Mouse (Mus musculus) T-helper 2 cell (primary cell): ENCODE results near the gene Crkl.

ENCODE experiments used
- in situ Hi-C: fragments of 300-600 bp; cut with MboI, MseI; formaldehyde crosslinking; loops from one replicate; pipeline ENCODE4 v1.15.1; 2025; ENCODE audit warnings: high pct_unique_total_duplicates

Gene Crkl

GRCm38 (mm10) chr16:17451541-17452372 lies at the start of gene Crkl:
Gene Crkl, plus strand, starts transcription at chr16:17451987.
- in situ Hi-C loops = no loop called here

DNA sequence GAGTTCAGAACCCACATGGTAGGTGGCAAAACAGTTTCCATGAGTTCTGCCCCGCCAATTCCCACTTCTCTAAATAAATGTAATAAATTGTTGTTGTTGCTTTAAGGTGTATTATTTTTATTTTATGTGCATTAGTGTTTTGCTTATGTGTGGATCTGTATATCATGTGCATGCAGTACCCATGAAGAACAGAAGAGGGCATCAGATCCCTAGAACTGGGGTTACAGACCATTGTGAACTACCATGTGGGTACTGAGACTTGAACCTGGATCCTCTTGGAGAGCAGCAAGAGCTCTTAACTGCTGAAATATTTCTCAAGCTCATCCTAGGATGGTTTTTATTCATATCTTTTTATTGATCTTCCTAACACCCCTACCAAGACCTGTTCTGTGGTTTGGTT lies 48.9 kb upstream of the Crkl start:
- in situ Hi-C loops = no loop called here

DNA sequence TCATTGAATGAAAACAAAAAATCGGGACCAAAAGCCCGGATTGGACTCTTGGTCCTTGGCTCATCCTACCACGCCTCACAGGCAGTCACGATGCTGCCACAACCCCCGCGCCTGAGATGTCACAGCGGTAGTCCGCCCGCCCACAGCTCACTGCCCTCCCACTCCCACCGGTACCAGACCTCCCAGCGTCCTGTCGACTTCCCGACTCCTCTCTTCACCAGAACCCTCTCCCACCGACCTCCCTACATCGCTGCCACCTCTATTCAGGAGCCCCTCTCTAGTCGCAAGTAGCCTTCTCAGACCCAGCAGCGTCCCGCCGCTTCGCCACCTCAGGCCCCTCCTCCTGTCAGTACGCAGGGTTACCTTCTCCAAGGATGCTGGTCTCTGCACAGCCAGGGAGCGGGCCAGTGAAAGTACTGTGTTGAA lies 46.5 kb upstream of the Crkl start:
- in situ Hi-C loops = loop anchor here (5.0 kb wide), 1 partner anchor 52 kb away; no protein-coding TSS in a partner anchor

DNA sequence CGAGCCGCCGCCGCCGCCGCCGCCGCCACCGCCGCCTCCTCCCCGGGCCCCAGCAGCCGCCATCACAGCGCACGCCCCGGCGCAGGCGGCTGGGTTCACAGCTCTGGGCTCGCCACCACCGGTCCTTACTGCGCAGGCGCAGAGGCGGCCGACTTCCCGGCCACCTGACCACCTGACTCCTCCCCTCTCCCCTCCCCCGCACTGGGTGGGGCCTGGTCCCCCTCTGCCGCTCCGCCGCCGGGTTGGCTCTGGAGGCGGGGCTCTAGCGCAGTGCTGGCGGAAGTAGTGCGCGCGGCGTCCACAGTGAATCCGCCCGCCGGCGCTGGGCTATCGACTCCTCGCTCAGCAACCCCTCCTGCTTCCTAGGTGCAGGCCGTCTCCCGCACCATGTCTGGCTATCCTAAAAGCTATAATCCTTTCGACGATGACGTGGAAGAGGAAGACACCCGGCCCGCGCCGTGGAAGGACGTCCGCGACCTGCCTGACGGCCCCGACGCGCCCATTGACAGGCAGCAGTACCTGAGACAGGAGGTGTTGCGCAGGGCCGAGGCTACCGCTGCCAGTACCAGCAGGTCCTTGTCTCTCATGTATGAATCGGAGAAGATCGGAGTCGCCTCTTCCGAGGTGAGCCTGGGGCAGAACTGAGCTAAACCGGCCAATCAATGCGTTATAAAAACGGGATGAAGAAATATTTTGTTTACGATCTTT lies 45.9 kb upstream of the Crkl start, which contains the start of the genes Snap29 and Pi4ka:
Gene Snap29, plus strand, starts transcription at position 251 of the 708 bp plus-strand sequence.
Gene Pi4ka, minus strand, starts transcription at position 579 of the 708 bp plus-strand sequence.
- in situ Hi-C loops = loop anchor here (5.0 kb wide), 1 partner anchor 51 kb away; no protein-coding TSS in a partner anchor

- in situ Hi-C loops = loop anchor here (5.0 kb wide), 1 partner anchor 51 kb away; no protein-coding TSS in a partner anchor
Measured at GRCm38 (mm10) chr16:17406512-17407231, 45.1 kb upstream of the Crkl start.

DNA sequence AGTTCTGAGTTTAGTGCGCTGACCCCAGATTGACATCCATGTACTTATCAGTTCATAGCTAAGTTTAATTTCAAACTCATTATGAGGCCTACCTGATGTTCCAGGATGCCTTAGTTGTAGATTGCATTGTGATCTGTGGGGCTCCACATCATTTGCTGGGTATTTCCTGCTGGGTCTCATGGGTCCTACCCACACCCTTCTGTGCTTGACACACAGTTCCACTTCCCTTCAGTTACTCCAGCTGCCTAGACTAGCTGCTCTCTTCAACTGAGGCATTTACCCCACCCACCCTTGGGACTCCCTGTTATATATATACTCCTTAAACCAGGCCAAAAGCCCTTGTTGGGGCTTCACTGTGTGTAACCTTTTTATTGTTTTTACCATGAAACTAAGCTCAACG lies 42.7 kb upstream of the Crkl start:
- in situ Hi-C loops = loop anchor here (5.0 kb wide), 1 partner anchor 48 kb away; no protein-coding TSS in a partner anchor

DNA sequence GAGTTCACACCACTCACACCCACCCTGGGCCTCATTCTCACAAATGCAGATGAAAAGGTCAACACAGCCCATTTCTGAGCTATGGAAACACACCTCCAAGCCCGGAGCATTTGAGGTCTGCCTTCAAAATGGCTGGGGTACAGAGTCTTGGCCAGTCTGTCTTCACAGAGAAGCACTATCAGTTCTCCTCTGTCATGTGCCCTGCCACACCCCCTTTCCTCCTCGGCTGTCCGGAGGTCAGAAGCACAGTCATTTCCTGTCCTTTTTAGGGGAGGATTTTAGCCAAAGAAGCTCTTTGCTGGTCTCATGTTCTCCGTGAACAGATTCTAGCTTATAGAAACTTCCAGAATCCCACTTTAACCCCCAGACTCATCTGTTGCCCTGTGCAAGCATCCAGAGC lies 41.6 kb upstream of the Crkl start:
- in situ Hi-C loops = no loop called here

- in situ Hi-C loops = no loop called here
Measured at GRCm38 (mm10) chr16:17423021-17423420, 28.8 kb upstream of the Crkl start.

DNA sequence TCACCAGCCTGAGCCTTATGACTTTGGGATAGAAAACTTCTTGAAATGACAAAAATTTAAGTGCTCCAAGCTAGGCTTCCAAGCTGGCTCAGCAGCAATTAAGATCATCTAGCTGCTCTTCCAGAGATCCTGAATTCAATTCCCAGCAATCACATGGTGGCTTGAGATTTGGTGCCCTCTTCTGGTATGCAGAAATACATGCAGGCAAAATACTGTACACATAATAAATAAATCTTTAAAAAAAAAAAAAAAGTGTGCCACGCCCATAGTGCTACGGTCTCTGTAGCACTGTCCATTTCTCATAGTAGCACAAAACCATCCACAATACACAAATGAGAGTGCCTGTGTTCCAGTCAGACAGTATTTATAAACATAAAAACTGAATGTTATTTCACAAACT lies 19.2 kb upstream of the Crkl start:
- in situ Hi-C loops = no loop called here

- in situ Hi-C loops = no loop called here
Measured at GRCm38 (mm10) chr16:17452373-17452715, 557 bp downstream of the Crkl start.

GRCm38 (mm10) chr16:17456901-17457300 lies 5.1 kb downstream of the Crkl start:
- in situ Hi-C loops = loop anchor here (5.0 kb wide), 1 partner anchor 50 kb away; the partner anchor contains the start of genes Pi4ka and Snap29

- in situ Hi-C loops = no loop called here
Measured at GRCm38 (mm10) chr16:17460254-17460653, 8.5 kb downstream of the Crkl start.

DNA sequence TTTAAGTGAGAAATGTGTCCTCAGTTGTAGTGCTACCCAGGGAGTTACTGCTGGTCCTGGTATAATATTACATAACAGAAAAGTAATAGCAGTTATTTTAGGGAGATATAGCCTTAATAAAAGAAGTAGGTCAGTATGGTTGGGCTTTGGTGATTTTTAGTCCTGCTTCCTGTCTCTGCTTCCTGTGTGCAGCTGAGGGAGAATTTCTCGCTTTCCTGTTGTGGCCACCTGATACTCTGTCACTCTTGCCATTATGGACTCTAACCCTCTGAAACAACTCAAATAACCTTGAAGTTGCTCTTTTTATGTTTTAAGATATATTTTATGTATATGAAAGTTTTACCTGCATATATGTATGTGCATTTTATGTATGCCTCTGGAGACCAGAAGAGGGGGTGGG lies 9.8 kb downstream of the Crkl start:
- in situ Hi-C loops = no loop called here

DNA sequence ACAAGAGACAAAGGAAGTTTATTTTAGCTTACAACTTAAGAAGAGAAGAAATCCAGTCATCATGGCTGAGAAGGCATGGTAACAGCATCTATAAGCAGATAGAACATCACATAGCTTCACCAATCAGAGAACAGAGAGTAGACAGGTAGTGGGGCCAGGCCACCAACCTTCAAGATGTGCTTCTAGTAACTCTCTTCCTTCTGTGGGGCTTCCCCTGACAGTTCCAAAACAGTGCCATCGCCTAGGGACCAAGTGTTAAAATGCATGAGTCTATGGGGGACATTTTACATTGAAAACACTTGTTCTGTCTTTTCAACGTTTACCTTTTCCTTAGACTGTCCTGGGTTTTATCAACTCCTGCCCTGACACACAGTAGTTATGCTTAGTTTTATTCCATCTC lies 11.4 kb downstream of the Crkl start:
- in situ Hi-C loops = no loop called here

- in situ Hi-C loops = no loop called here
Measured at GRCm38 (mm10) chr16:17466875-17467663, 15.3 kb downstream of the Crkl start.

- in situ Hi-C loops = no loop called here
Measured at GRCm38 (mm10) chr16:17472498-17472897, 20.7 kb downstream of the Crkl start.

- in situ Hi-C loops = no loop called here
Measured at GRCm38 (mm10) chr16:17474091-17474490, 22.3 kb downstream of the Crkl start.

- in situ Hi-C loops = no loop called here
Measured at GRCm38 (mm10) chr16:17474761-17475160, 23.0 kb downstream of the Crkl start.

DNA sequence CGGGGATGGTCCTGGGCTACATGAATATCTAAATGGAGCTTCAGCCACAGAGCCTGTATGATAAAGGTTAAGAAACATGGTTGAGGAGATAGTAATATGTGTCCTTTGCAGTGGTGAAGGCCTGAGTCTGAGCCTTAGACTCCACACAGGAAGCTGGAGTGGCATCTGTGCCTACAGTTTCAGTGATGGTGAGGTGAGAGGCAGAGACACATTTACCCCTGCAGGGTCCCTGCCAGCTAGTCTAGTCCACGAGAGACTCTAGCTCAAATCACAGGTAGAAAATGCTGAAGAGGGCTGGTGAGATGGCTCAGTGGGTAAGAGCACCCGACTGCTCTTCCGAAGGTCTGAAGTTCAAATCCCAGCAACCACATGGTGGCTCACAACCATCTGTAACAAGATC lies 23.5 kb downstream of the Crkl start:
- in situ Hi-C loops = no loop called here

DNA sequence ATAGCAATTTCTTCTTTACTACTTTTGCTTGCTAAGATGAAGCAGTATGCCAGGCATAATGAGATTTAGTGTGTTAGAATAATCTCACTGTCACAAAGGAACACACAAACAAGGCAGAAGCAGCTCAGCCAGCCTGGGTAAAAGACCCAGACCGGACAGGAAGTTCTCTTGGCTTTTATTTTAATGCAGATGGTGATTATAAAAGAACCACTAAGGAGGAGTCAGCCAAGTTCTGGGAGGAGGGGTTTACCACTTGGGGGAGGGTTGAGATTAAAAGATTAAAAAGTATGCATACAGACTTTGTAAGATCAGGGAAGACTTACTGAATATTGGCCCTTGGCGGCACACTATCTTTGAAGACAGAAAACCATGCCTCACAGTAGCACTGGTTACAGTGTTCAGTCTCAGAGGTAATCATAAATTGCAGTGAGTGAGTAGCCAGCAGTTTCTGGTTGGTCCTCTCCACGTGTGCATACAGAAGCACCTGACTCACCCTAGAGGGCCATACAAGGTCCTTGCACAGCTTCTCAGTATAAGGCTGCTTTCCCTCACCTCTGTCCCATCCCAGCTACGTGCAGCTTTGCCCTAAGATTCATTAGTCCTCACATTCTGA lies 26.6 kb downstream of the Crkl start:
- in situ Hi-C loops = no loop called here

- in situ Hi-C loops = no loop called here
Measured at GRCm38 (mm10) chr16:17481465-17481864, 29.7 kb downstream of the Crkl start.
